ENCODE assay signal across 8 mouse cellular contexts in the genomic region with DNA sequence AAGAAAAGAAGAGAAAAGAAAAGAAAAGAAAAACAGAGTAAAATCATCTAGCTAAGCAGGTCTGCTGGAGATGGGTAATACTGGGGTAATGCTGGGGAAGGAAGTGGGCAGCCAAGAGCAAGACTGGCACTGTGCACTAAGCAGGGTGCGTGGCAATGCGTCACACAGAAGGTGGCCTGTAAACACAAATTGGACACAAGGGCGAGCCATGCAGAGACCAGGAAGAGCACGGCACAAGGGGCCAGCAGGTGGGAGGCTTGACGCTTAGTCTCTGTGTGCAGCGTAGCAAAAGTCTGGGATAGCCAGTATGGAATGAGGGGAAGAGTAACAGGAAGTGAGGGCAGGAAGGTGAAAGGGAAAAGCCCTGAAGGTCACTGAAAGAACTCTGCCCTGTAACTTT. TPM values are rescaled to one million over a fixed set of nuclear protein-coding genes. Genes with fewer than 3 reads are reported as not detected.
DNase-seq lines count a peak whose midpoint lies in the region; ATAC-seq and TF ChIP-seq lines count a peak whose summit lies in the region.

No protein-coding gene starts in this region.

- TF ChIP-seq EP300 in CH12.LX (IDR thresholded peaks at IDR 0.05; ENCODE audit: low read length), result no peak

- H3K36me3 ChIP-seq in CH12.LX (replicated peaks in 1 of 2; ENCODE audit: control insufficient read depth in 1 of 2, insufficient read depth in 1 of 2, low read length in 1 of 2), result peaks cover 0 to 11% of the 10 kb centered on the region in 2 experiments
- no peaks in the 10 kb centered on the region for H3K36me3 ChIP-seq in forebrain, embryonic 15.5 days
- H3K36me3 ChIP-seq in midbrain, embryonic 10.5 days, result 0 out of 2 replicates have a peak, but pooled peaks cover 6% of the 10 kb centered on the region

- TF ChIP-seq RAD21 in CH12.LX (IDR thresholded peaks at IDR 0.05; ENCODE audit: low read depth, low read length), result no peak

- no peaks in the 10 kb centered on the region for H3K9me3 ChIP-seq in CH12.LX (replicated peaks; ENCODE audit: low read length)
- no peaks in the 10 kb centered on the region for H3K9me3 ChIP-seq in forebrain, embryonic 15.5 days
- no peaks in the 10 kb centered on the region for H3K9me3 ChIP-seq in midbrain, embryonic 10.5 days (replicated peaks)

- peaks cover 4 to 73% of the 10 kb centered on the region in 2 experiments for H3K4me1 ChIP-seq in CH12.LX (ENCODE audit: control insufficient read depth in 1 of 2, insufficient read depth in 2 of 2)
- H3K4me1 ChIP-seq in forebrain, embryonic 15.5 days, result peaks cover 70% of the 10 kb centered on the region
- H3K4me1 ChIP-seq in midbrain, embryonic 10.5 days, result peaks cover 74% of the 10 kb centered on the region

- H3K9ac ChIP-seq in CH12.LX (ENCODE audit: insufficient read depth, low read depth), result no peak overlapping the region
- peak overlapping the region; percentile 40 for H3K9ac ChIP-seq in forebrain, embryonic 15.5 days (replicated peaks)

- intact Hi-C loops in gastrocnemius, adult 2 months (cut with DNase I), result no loop called here

- WGBS in forebrain, embryonic 15.5 days, result 14% methylated on average over 6 of the region's 6 CpGs
- WGBS in midbrain, embryonic 10.5 days, result 59% methylated on average over 6 of the region's 6 CpGs

- in situ Hi-C loops in CH12.LX (cut with MboI; ENCODE audit: low pct_ligation_motif_present, low pct_unique_long_range_greater_than_20kb, low sequenced_read_pairs), result loop anchor here (10.0 kb wide), 1 partner anchor 47 kb away; no protein-coding TSS in a partner anchor

- dilution Hi-C loops in CH12.LX (cut with MboI; ENCODE audit: extremely low pct_ligation_motif_present, extremely low pct_unique_long_range_greater_than_20kb, low sequenced_read_pairs), result no loop called here

- peak overlapping the region; percentile 24 for H3K4me3 ChIP-seq in gastrocnemius, adult 2 months
- H3K4me3 ChIP-seq in CH12.LX (replicated peaks in 1 of 3; ENCODE audit: low read depth in 2 of 3, low read length in 2 of 3, poor library complexity in 1 of 3), result peak overlapping the region in 1 of 3 experiments; percentile 6
- H3K4me3 ChIP-seq in forebrain, embryonic 15.5 days, result peak overlapping the region; percentile 20
- 0 out of 2 replicates have a peak overlapping the region, but pooled peaks have one; percentile 2 for H3K4me3 ChIP-seq in midbrain, embryonic 10.5 days

- H3K4me2 ChIP-seq in CH12.LX (ENCODE audit: insufficient read depth, low read depth, poor library complexity, severe bottlenecking), result peak overlapping the region; percentile 24
- H3K4me2 ChIP-seq in forebrain, embryonic 15.5 days (replicated peaks), result peak overlapping the region; percentile 43

- H3K27ac ChIP-seq in gastrocnemius, adult 2 months, result peak overlapping the region; percentile 61
- H3K27ac ChIP-seq in CH12.LX (ENCODE audit: insufficient read depth, low read depth), result no peak overlapping the region
- peak overlapping the region; percentile 79 for H3K27ac ChIP-seq in forebrain, embryonic 15.5 days (replicated peaks)
- H3K27ac ChIP-seq in midbrain, embryonic 10.5 days (replicated peaks), result no peak overlapping the region

- TF ChIP-seq POLR2A in CH12.LX (IDR thresholded peaks at IDR 0.05; ENCODE audit: low read depth, low read length), result no peak

- no peak for DNase-seq in gastrocnemius, adult 2 months
- DNase-seq in gastrocnemius, postnatal 25 days, result no peak
- DNase-seq in CH12.LX (ENCODE audit: extremely low read depth), result peak; percentile 30
- DNase-seq in midbrain, embryonic 10.5 days (ENCODE audit: low spot score), result no peak
- no peak for DNase-seq in gastrocnemius, adult 18-20 months (ENCODE audit: low spot score)
- DNase-seq in urinary bladder, postnatal 10 days (ENCODE audit: low spot score), result no peak
- DNase-seq in c-Kit-positive CD71-positive TER-119-positive erythroid progenitor cells, embryonic 14.5 days (ENCODE audit: low spot score), result no peak

- no peak for TF ChIP-seq CTCF in gastrocnemius, adult 2 months (IDR thresholded peaks at IDR 0.05)
- TF ChIP-seq CTCF in CH12.LX (conservative IDR thresholded peaks at IDR 0.05 in 1 of 2, IDR thresholded peaks at IDR 0.05 in 1 of 2; ENCODE audit: low read depth in 2 of 2, low read length in 2 of 2), result no peak

- peak; percentile 20; the same call in 1 of the 2 replicates for ATAC-seq in forebrain, embryonic 15.5 days (replicated peaks)

- H3K27me3 ChIP-seq in CH12.LX (replicated peaks), result no peaks in the 10 kb centered on the region
- H3K27me3 ChIP-seq in forebrain, embryonic 15.5 days, result no peaks in the 10 kb centered on the region
- no peaks in the 10 kb centered on the region for H3K27me3 ChIP-seq in midbrain, embryonic 10.5 days (ENCODE audit: low read depth, poor library complexity, severe bottlenecking)

- peaks cover 34% of the 10 kb centered on the region for H3K79me2 ChIP-seq in CH12.LX (replicated peaks; ENCODE audit: control insufficient read depth, extremely low read depth, insufficient read depth, poor library complexity, severe bottlenecking)

TF ChIP-seq in CH12.LX, 34 proteins besides CTCF, POLR2A, EP300 and RAD21:
- TF ChIP-seq POLR2AphosphoS2 (IDR thresholded peaks at IDR 0.05; ENCODE audit: low read depth, low read length) (no peak), SIN3A (IDR thresholded peaks at IDR 0.05; ENCODE audit: low read length) (0 out of 2 replicates have a peak, but pooled peaks have one; percentile 17)
TF ChIP-seq in CH12.LX: peak in this region for 1.

RNA-seq across cellular contexts. Expression of a gene that starts 6.9 kb away (rescaled TPM):
- total RNA-seq in gastrocnemius, adult 2 months (2021), result 10 to 100 TPM; 32.4 to 35.6 TPM
- total RNA-seq in gastrocnemius, postnatal 25 days (2021), result 10 to 100 TPM; 24.1 to 30.2 TPM
- total RNA-seq in CH12.LX (2012; rRNA removed) (7.2 and 10.8 TPM in 2 replicates), CH12.LX (2014; rRNA removed) (5.2 and 7.6 TPM in 2 replicates)
- polyA plus RNA-seq in CH12.LX (2012; ENCODE audit: insufficient read length, low read depth), result 22.7 and 25.0 TPM in 2 replicates
- 41.5 and 42.3 TPM in 2 replicates for polyA plus RNA-seq in forebrain, embryonic 15.5 days (2015; fragmentation: Nextera tagmentation; extraction: Ambion mirVana)
- polyA plus RNA-seq in midbrain, embryonic 10.5 days (2016; fragmentation: Nextera tagmentation; extraction: Ambion mirVana), result 28.3 and 40.4 TPM in 2 replicates
- 10 to 100 TPM; 27.0 to 33.4 TPM for total RNA-seq in gastrocnemius, adult 18-20 months (2021)

Comparison
In these comparisons a context has a peak if more than half of its experiments do, and no peak if none do; other contexts are left out.
1. H3K27ac ChIP-seq: peak in gastrocnemius, adult 2 months (single experiment) and forebrain, embryonic 15.5 days (single experiment); none in CH12.LX (single experiment) and midbrain, embryonic 10.5 days (single experiment).